Mouse (Mus musculus) heart, postnatal 0 days (tissue): ENCODE results near the gene Ap2a1. TPM values are rescaled to one million over a fixed set of nuclear protein-coding genes. Genes with fewer than 3 reads are reported as not detected.

Experiments
- ATAC-seq: fragments of 200-750 bp; cut with Nextera tagmentation; 2 replicates; pipeline ENCODE4 v1.8.0; 2017; ENCODE audit warnings: low read depth, moderate number of reproducible peaks, moderate library complexity; ENCODE audit not compliant: insufficient read depth
- DNase-seq: peaks from one replicate; pipeline ENCODE4 v3.0.0-alpha.2; 2016; ENCODE audit warnings: low spot score
- H3K27ac ChIP-seq: fragments of 300-500 bp; sonication (generic); 2 replicates; pipeline ENCODE4 v1.5.1; 2014; ENCODE audit warnings: low read depth, mild to moderate bottlenecking
- H3K27me3 ChIP-seq: fragments of 300-500 bp; sonication (generic); 2 replicates; pipeline ENCODE4 v1.6.1; 2014; ENCODE audit warnings: low read length, mixed read lengths; ENCODE audit not compliant: control insufficient read depth, insufficient read depth
- H3K36me3 ChIP-seq: fragments of 300-500 bp; sonication (generic); replicated peaks from 2 replicates; pipeline ENCODE4 v1.6.1; 2014; ENCODE audit warnings: low read length, mixed read lengths; ENCODE audit not compliant: control insufficient read depth, insufficient read depth
- H3K4me1 ChIP-seq: fragments of 300-500 bp; sonication (generic); 2 replicates; pipeline ENCODE4 v1.6.1; 2014; ENCODE audit warnings: antibody characterized with exemption; ENCODE audit not compliant: control insufficient read depth, insufficient read depth
- H3K4me2 ChIP-seq: fragments of 300-500 bp; sonication (generic); 2 replicates; pipeline ENCODE4 v1.6.1; 2014; ENCODE audit warnings: low read depth, mild to moderate bottlenecking, low read length, moderate library complexity
- H3K4me3 ChIP-seq: fragments of 300-500 bp; sonication (generic); 2 replicates; pipeline ENCODE4 v1.5.1; 2014; ENCODE audit warnings: low read depth, low read length
- H3K9ac ChIP-seq: fragments of 300-500 bp; sonication (generic); replicated peaks from 2 replicates; pipeline ENCODE4 v1.6.1; 2014; ENCODE audit warnings: low read depth, low read length, mixed read lengths
- H3K9me3 ChIP-seq: fragments of 300-500 bp; sonication (generic); replicated peaks from 2 replicates; pipeline ENCODE4 v1.6.1; 2016; ENCODE audit warnings: low read length; ENCODE audit not compliant: control insufficient read depth
- CTCF ChIP-seq: IDR thresholded peaks from 2 replicates; pipeline ENCODE4 v1.5.1; 2016; ENCODE audit warnings: antibody characterized with exemption, control low read depth, low read depth
- EP300 ChIP-seq: IDR thresholded peaks from 2 replicates; pipeline ENCODE4 v1.6.1; 2016; ENCODE audit warnings: antibody characterized with exemption, low read depth
- WGBS: fragments of 180-500 bp; shearing (Covaris S2); extraction: QIAGEN DNeasy Blood & Tissue Kit; methylation state at CpG from one replicate; pipeline ENCODE4 v1.1.7; 2014; 5-methylcytosine and 5-hydroxymethylcytosine counted together
- polyA plus RNA-seq: library from polyadenylated mRNA; unstranded; fragments of >200 nt; fragmentation: Nextera tagmentation; extraction: Ambion mirVana; gene quantifications from 2 replicates; pipeline ENCODE4 v1.2.1, GENCODE M21; 2015
- total RNA-seq: library from RNA; depleted of rRNA; stranded (reverse); fragments of >200 nt; gene quantifications from 2 replicates; pipeline ENCODE4 v1.2.3, GENCODE M21; 2014; ENCODE audit warnings: low replicate concordance

Gene Ap2a1
- total and polyA plus RNA-seq, 2 experiments from 2014 or later: 37.1 to 63.1 TPM

- H3K27me3 ChIP-seq: no peaks in the 10 kb centered on the region
- DNase-seq: no peak
- 54% methylated on average over 19 of the region's 19 CpGs for WGBS
- H3K27ac ChIP-seq: peak overlapping the region; percentile 100
- TF ChIP-seq EP300: no peak
- no peak for TF ChIP-seq CTCF
- peak overlapping the region; percentile 99 for H3K4me3 ChIP-seq
- no peak for ATAC-seq
- peak overlapping the region; percentile 83 for H3K4me2 ChIP-seq
- peaks cover 32% of the 10 kb centered on the region for H3K36me3 ChIP-seq
- peak overlapping the region; percentile 32 for H3K9ac ChIP-seq
- H3K4me1 ChIP-seq: peaks cover 44% of the 10 kb centered on the region
- H3K9me3 ChIP-seq: no peaks in the 10 kb centered on the region
Observed at GRCm38 (mm10) chr7:44867010-44867702, 62.1 kb downstream of the Ap2a1 start.

DNA sequence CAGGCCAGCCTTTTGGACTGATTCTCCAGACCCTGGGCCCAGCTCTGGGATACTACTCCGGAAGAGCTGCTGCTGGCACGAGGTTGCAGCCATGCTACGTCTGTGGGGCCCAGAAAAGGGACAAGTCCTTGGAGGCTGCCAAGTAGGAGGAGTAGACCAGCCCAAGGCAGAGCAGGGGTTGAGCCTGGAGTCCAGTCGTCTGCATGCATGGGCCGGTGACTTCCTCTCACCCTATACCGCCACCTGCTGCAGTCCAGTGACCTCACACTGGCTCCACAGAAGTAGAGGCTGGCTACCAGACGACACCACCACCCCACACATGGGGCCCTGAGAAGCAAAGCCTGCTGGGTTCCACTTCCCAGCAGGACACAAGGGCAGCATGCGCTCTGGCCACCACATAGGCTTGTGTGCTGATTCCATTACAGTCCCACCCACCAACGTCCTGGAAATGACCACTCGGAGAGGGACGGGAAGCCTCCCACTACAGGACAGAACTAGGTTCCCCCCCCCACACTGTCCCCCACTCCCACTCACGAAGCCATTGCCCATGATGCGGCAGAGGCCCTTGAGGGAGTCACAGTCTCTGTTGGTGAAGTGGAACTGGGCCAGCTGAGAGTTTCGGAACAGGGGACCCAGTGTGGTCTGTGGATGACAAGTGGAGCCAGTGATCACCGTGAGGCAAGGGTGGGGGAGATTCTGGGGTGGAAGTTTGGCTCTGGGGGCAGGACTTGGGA, 62.9 kb downstream of the Ap2a1 start:
- H3K4me3 ChIP-seq: peak overlapping the region; percentile 99; the same call in 1 of the 2 replicates
- H3K4me1 ChIP-seq: peaks cover 44% of the 10 kb centered on the region
- ATAC-seq: peak; percentile 47

GRCm38 (mm10) chr7:44864595-44865542, 64.4 kb downstream of the Ap2a1 start:
- no peak for ATAC-seq
- Histone ChIP-seq H3K4me1 (peaks cover 44% of the 10 kb centered on the region), H3K36me3 (peaks cover 41% of the 10 kb centered on the region), H3K27me3 (no peaks in the 10 kb centered on the region), H3K27ac (peak overlapping the region; percentile 100), H3K4me2 (no peak overlapping the region), H3K9me3 (no peaks in the 10 kb centered on the region), H3K4me3 (no peak overlapping the region), H3K9ac (no peak overlapping the region)
- no peak for TF ChIP-seq CTCF
- TF ChIP-seq EP300: no peak
- DNase-seq: no peak
- WGBS: 57% methylated on average over 24 of the region's 24 CpGs

More for the DNA sequence above, 62.9 kb downstream of the Ap2a1 start:
- Histone ChIP-seq H3K9ac (peak overlapping the region; percentile 4; the same call in 1 of the 2 replicates), H3K9me3 (no peaks in the 10 kb centered on the region), H3K36me3 (peaks cover 39% of the 10 kb centered on the region), H3K27me3 (no peaks in the 10 kb centered on the region), H3K27ac (peak overlapping the region; percentile 100), H3K4me2 (peak overlapping the region; percentile 83)
- WGBS: 21% methylated on average over 15 of the region's 15 CpGs
- TF ChIP-seq EP300: no peak
- peak; percentile 46 for TF ChIP-seq CTCF
- peak; percentile 94 for DNase-seq

- Histone ChIP-seq H3K9ac (no peak overlapping the region), H3K9me3 (no peaks in the 10 kb centered on the region), H3K4me3 (no peak overlapping the region), H3K27me3 (no peaks in the 10 kb centered on the region), H3K4me1 (peaks cover 44% of the 10 kb centered on the region), H3K27ac (peak overlapping the region; percentile 100; the same call in 1 of the 2 replicates), H3K4me2 (no peak overlapping the region), H3K36me3 (peaks cover 41% of the 10 kb centered on the region)
- WGBS: 79% methylated on average over 11 of the region's 11 CpGs
- no peak for TF ChIP-seq EP300
- no peak for TF ChIP-seq CTCF
- DNase-seq: no peak
- no peak for ATAC-seq
Observed at GRCm38 (mm10) chr7:44863982-44864494, 65.3 kb downstream of the Ap2a1 start.

GRCm38 (mm10) chr7:44863210-44863609, 66.1 kb downstream of the Ap2a1 start:
- no peak overlapping the region for H3K4me3 ChIP-seq
- H3K9ac ChIP-seq: no peak overlapping the region
- TF ChIP-seq CTCF (no peak), EP300 (no peak)
- H3K9me3 ChIP-seq: no peaks in the 10 kb centered on the region
- H3K4me2 ChIP-seq: no peak overlapping the region
- WGBS: 83% methylated on average over 14 of the region's 14 CpGs
- no peak overlapping the region for H3K27ac ChIP-seq
- no peaks in the 10 kb centered on the region for H3K27me3 ChIP-seq
- peaks cover 41% of the 10 kb centered on the region for H3K36me3 ChIP-seq
- ATAC-seq (no peak), DNase-seq (no peak)
- peaks cover 43% of the 10 kb centered on the region for H3K4me1 ChIP-seq
